Mouse (Mus musculus) heart, adult 9 months (tissue): Measurements from ENCODE around the gene Sema3b.

Experiments used
- DNase-seq, 2 experiments: peaks; one replicate each; pipeline ENCODE4 v3.0.0; 2022; ENCODE audit warnings: low spot score in 2 of 2

Sema3b gene

DNA sequence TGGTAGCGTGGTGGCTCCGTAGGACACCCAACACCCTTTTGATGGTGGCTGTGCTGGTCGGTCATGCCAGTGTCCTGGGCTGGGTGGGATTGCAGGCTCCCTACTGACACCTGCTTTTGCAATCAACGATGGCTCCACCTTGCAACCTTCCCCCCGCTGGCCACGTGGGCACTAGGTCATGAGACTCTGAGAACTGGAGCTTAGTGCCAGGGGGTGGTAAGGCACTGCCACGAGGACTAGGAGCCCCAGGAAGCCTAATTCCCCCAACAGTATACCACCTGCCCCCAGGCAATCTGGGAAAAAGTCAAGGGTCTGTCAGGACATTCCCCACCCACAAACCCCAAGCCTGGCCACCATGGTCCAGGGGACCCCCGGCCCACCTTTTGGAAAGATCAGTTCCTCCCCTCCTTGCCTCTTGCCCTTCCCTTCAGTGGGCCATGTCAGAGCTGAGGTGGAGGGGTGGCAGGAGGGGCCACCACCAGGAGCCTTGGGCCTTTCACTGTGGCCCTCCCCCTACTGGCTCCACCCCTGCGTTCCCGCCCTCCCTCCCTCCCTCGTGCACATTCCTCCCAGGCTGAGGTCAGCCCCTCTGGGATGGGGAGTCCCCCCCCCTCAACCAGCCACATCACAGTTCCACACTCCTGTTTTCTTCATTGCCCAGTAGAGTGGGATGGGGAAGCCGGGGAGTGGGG is at the start of gene Sema3b:
Gene Sema3b, minus strand, starts transcription at position 489 of the 692 bp plus-strand sequence.
- DNase-seq, result no peak

DNA sequence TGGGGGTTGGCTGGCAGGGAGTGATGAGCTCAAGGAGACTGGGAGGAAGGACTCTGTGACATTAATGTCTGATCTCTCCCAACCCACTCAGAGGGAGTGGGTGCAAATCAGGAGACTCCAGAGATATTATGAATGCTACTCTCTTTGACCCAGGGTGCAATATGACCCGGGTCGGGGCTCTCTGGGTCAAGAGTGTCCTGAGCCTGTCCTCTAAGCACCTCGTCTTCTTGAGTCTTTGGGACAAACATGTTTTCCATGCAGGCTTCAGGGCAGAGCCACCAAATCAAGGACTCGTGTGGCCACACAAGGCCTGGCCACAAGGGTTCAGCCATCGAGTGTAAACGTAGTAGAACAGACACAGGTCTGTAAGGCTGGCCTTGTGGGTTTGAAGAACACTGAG is 49.1 kb upstream of the Sema3b start:
- DNase-seq, result no peak

DNA sequence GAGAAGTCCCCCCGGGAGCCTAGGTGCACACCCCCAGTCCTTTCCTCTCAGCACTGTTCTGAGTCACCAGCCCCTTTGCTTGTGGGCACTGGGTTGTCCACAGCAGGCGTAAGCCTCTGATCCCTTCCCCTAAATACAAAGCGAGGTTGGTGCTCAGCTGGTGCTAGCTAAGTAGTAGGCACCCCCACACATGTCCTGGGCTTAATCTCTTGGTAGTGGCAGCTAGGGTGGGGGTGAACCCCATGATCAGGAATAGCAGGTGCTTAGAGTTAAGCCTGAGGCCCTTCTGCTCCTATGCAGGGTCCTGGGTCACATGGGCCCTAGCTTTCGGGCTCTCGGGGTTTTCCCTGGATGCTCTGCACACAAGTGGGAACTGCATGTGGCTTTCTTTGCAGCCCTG is 48.1 kb upstream of the Sema3b start:
- DNase-seq, result no peak

DNA sequence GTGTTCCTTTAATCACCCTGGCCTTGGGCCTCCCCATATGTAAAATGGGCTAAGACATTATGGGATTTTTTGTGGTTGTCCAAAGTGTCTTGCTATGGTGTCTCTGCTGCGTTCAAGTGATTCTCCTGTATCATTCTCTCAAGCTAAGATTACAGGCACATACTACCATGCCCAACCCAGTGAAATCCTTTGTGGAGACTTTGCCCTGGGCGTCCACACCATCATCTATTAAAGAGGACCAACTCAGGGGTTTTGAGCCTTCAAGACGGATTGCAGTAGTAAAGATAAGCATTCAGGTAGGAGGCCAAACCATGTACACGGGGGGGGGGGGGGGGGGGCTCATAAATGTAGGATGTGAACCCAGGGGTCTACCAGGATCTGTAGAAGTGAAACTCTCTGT is 45.6 kb upstream of the Sema3b start:
- no peak for DNase-seq

DNA sequence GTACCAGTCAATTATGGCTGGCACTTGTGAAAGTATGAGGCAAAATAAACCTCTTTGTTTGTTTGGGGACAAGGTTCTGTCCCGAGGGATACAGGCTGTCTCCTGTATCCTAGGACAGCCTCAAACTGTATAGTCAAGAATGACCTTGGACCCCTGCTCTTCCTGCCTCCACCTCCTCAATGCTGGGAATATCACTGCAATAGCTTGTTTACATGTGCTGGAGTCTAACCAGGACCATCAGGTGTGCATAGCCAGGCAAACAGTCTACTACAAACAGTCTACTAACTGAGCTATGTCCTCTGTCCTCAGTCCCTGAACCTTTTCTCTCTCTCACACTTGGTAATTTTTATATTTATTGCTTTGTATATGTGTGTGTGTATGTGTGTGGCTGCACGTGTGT is 44.4 kb upstream of the Sema3b start:
- DNase-seq, result no peak

DNA sequence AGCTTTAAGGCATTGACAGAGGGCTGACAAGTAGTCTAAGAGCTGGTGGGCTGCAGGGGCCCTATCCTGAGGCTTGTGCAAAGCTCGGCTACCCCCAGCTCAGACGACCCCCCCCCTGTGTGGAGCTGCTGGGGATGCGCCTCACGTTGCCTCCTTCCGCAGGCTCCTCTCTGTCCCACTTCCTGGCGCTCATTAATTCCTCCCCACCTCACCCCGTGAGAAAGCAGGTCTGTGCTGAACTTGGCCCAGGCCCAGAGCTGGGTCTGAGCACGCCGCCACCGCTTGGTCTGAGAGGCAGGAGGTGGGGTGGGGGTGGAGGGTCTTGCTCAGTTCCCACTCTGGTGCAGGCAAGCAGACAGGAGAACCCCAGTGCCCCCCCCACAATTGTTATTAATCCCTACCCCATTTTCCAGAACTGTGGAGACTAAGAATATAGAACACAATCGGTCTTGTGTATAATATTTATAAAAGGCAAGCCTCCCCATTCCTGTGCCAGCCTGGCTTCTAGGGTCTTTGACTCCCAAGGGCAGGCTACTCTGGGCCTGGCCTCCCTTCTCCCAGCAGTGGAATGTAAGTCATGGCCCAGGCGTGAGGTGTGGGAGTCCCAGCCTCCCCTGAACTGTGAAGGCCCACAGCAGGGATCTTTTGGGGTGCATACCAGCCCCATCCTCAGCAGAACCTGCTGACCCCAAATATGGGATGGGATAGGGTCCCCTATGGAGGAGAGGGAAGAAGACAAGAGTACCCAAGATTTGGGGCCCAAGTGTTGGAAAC is 41.9 kb upstream of the Sema3b start:
- DNase-seq, result no peak

DNA sequence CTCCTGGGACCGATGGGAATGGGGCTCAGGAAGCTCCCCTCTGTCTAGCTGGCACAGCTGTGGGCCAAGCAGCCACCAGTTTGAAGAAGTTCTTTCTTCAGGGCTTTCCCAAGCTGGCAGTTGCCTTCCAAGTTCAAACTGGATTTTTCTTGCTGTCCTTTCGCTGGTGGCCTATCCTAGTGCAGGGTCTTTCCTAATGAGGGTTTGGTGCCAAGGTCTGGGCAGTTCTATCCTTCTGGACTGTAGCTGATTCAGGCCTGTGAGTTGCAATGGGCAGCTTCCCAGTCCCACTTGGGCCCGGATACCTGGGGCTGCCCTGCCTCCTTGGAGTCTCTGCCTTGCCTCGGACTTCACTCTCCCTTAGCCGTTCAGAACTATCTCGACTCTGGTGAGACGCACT is 41.2 kb upstream of the Sema3b start:
- no peak for DNase-seq

DNA sequence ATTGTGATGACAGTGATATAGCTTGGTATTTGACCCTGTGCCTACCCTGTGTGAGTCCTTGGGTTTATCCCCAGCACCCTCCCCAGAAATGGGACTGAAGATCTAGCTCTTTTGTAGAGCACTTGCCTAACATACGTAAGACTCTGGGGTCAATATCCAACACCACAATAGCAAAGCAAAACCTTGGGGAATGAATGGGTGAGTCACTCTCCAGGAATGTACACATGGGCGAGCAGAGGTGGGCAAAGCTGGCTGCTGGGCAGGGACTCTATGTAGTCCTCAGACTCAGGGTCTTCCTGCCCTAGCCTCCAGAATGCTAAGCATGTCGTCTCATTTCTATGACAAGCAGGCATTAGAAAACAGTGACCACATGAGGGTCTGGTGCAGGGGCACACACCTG is 39.7 kb upstream of the Sema3b start:
- DNase-seq, result no peak

DNA sequence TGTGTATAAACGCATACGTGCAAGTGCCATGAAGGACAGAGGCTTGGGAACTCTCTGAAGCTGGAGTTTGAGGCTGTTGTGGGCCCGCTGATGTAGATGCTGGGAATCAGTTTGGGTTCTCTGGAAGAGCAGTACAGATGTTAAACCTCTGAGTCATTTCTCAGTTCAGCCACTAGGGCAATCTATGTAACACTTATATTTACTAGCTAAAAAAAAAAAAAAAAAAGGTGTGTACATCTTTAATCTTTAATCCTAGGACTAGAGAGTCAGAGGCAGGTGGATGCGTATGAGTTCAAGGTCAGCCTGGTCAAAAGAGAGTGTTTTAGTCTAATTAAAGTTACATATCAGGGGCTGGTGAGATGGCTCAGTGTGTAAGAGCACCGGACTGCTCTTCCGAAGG is 37.9 kb upstream of the Sema3b start:
- DNase-seq, result no peak

DNA sequence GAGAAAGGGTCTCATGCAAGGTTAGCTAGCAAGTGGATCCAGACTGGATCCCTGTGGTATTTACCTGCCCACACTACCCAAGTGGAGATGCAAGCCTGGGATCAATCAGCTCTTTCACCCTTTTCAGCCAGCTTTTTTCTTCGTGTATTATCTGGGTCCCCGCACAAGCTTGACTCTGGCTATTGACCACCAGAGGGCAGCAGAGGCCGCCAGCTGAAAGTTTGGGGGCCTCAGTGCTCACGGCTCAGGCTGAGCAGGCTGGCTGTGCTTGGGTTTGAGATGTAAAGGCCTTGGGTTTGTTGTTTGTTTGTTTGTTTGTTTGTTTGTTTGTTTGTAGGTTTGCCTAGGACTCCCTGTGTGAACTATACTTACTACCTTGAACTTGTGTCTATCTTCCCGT is 36.5 kb upstream of the Sema3b start:
- DNase-seq, result peak in 1 of 2 experiments; percentile 67

DNA sequence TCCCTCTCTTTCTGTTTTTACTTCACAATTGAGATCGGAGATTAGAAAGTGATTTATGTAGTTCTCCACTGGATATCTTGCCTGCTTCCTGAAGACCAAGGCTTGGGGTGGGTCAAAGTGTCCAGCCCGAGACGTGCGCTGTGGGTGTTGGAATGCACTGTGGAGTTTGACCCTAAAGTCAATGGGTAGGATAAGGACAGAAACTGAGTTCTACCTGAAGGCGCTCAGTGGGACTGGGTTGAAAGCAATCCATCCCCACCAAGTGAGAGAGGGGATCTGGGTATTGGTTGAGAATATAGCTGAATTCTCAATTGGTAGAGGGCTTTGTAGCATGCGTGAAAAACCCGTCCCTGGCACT is 36.1 kb upstream of the Sema3b start:
- DNase-seq, result no peak

DNA sequence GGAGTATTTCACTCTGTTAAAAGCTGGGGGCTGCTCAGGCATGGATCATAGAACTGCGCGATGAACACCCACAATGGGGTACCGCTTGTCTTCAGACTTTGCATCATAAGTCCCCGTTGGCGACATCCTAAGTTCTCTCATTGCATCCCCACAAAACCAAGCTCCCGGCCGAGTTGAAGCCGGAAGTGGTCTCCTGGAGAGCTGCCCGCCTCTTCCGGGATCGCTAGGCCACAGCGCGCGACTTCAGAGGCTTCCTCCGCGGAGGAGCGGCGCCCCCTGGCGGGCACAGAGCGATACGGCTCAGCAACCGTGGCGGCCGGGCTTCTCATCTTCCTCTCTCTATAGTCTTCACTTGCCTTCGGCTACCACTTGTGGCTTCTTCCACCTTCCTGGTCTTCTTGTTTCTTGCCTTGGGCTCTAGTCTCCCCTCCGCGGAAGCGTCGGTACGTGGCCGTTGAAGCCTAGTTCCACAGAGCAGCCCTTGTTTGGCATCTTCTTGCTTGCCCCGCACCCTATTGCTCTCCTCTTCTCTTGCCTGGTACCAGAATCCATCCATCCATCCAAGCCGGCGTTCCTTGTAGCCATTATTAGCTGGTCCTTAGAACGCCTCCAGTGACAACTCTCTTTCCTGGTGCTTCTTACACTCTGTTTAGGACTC is 35.6 kb upstream of the Sema3b start:
- DNase-seq, result peak; percentile 81 to 90

DNA sequence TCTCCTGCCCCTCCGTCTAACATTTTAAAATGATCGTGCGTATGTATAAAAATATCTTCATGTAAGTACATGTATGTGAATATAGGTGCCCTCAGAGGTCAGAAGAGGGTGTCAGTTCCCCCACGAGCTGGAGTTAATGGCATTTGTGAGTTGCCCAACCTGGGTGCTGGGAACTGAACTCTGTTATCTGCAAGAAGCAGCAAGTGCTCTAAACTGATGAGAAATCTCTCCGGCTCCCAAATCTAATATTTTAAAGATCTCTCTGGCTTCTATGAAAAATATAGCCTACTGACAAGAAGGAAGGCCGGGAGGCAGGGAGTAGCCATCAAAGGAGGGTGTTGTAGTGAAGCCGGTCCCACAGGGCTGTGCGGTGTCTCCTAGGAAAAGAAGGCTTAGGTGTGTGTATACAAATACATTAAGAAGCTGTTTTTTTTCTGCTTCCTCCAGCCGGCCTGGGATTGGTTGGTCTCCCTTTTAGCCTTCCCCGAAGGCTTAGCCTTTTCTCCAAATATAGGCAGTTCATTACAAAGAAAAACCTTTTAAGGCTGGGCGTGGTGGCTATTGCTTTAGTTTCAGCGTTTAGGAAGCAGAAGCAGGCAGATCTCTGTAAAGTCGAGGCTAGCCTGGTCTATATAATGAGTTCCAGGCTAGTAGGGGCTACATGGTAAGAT is 34.6 kb upstream of the Sema3b start:
- DNase-seq, result no peak

DNA sequence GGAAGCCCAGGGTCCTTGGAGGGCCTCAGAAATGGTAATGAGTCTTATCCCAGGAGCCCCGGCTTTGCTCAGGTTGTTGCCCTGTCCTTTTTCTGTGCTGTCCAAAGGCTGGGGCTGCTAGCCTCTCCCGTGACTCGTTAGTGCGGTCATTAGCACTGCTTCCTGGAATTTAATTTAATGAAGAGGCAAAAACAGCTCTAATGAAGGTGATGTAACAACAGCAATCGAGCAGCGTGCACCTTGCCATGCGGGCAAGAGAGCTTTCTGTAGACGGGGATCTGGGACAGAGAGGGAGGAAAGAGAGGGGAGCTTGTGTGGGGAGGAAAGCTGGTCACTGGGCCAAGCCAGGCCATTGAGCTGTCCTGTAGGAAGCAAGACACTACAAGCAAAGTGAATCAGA is 32.6 kb upstream of the Sema3b start:
- no peak for DNase-seq

DNA sequence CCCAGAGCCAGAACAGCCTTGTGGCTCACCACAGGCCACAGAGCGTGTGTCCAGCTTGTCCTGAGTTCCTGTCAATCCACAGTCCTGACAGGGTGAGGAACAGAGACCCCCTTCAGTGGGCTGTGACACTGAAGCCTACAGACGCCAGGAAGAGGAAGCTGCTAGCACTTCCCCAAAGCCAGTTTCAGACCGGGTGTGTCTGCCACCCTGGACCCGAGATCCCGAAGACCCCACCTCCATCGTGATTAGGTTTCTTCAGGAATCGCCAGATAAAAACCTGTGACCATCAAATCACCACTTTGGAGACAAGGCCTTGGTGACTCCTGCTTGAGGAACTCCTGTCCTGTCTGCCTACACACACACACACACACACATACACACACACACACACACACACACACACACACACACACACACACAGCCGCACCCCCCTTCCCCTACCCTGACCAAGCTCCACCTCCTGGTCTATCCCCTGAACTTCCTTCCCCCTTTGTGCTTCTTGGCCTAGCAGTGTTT is 31.3 kb upstream of the Sema3b start:
- DNase-seq, result peak; percentile 47 to 75

DNA sequence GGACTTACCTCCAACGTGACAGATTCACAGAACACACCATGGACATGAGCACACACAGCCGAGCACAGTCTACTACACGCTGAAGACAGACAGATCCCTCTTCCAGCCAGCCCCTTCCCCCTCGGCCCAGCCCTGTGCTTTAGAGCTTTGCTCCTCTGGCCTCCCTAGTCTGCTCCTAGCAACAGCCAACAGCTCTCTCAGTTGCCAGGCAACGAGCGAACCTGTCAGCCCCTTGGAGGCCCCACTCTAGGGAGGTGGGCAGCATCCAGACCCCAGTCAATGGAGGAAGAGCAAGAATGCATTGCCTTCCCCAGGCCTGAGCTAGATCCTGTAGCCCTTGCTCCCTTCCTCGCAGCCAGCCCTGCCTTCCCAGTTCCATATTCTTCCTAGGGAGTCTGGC is 28.0 kb upstream of the Sema3b start:
- no peak for DNase-seq

DNA sequence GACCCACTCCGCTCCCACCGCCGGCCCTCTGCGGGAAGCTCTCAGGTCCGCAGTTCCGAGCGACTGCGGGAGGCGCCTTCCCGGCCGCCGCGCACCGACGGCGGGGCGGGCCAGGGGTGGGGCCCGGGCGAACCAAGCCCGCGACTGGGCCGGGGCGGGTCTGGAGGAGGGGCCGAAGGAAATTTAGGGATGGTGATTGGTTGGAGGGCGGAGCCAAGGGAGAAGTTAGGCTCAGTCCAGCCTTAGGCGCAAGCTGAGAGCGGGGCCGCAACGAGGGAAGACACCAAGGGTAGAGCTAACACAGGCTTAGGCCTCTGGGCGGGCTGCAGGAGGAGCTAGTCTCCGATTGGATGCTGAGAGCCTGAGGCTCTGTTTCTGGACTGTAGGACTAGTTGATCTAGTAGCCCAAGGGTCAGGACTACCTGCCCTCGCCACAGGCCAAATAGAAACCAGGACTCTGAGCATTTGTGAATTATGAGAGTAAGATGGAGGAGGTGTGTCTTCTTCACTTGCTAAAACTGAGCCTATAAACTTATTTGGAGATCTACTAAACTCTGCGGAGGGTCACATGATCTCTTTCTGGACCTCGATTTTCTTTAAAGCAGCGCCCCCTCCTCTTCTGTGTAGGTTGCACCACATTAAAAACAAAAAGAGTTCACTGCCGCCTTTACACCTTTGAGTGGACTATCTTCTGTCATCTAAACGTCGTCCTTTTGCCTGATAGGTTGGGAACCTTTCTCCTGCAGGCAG is 26.4 kb upstream of the Sema3b start, which contains the start of gene Gnai2:
Gene Gnai2, minus strand, starts transcription at position 89 of the 750 bp plus-strand sequence.
- DNase-seq, result peak; percentile 98 to 99

DNA sequence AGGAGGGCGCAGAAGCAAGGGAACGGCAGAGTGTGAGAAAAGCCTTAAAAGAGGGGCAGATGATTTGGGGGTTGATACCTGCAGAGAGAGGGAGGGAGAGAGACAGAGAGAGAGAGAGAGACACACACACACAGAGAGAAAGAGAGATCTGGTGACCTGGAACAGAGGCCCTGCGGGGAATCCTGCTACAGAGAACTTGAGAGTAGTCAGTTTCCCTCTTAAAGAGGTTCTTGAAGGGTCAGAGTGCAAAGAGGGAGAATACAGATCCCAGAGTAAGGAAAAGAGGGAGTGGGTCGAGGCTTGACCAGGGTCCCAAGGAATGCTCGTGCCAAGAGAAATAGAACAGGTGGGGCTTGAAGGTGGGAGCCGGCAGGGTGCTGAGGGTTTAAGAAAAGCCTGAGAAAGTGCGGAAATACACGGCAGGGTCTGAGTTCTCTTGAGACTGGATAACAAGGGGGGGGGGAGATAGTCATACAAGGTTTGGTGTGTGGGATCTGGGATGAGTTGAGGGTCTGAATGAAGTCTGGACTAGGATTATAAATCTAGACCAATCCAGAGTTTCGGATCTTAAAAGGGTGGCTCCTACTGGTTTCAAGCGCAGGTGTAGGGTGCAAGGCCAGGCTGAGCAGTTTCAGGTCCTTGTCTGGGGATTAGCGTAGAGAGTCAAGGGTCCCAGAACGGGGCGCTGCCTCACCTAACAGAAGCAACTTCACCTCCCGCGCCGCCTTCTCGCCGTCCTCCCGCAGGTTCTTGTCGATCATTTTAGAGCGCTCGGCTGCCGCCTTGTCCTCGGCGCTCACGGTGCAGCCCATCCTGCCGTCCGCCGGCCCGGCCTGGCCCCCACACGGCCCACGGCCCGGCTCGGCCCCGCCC is 25.6 kb upstream of the Sema3b start:
- no peak for DNase-seq

DNA sequence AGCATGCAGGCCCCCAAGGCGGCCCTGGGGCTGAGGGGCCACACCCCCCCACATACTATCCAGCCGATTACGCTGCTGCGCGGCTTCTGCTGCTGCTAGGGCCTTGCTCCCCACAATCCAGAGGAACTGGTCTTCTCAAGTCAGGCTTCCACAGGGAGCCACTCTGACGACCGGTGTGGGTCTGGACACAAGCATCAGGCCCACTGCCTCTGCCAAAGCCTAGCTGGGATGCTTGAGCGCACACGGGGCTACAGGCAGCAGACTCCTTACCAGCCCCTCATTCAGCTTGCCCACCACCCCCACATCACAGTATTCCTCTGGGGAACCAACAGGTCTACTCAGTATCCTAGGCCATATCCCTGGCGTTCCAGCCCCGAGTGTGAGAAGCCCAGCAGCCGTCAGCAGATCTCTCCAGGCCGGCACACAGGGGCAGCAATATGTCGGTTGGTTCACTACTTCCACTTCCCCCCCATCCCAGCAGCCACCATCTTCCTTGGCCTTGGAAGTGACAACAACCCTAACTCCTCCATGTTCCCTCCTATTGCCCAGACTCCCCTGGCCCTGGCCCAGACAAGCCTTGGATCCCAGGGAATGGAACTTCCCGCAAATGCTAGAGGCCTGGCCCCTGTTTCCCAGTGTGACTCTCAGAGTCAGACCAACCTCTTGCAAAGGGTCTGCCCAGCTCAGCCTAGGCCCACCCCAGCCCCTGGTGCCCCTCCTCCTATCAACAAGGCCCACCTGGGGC is 24.8 kb upstream of the Sema3b start:
- DNase-seq, result peak in 1 of 2 experiments; percentile 43
